Mouse (Mus musculus) left cerebral cortex, adult 18-20 months (tissue): ENCODE data around the gene Pdgfd. TPM values are rescaled to one million over a fixed set of nuclear protein-coding genes. Genes with fewer than 3 reads are reported as not detected.

ENCODE experiments used
- DNase-seq, 2 experiments: peaks; one replicate each; pipeline ENCODE4 v3.0.0; 2021 to 2022; ENCODE audit warnings: low spot score in 2 of 2, mixed read lengths in 1 of 2
- total RNA-seq, 2 experiments: library from RNA; stranded (reverse); gene quantifications; 2 replicates each; pipeline ENCODE4 v1.2.3; 2021

The Pdgfd gene
- total RNA-seq, 2 experiments from 2014 or later = 3.2 to 3.7 TPM

- no peak for DNase-seq
Observed at GRCm38 (mm10) chr9:6304590-6304989, 136.2 kb downstream of the Pdgfd start.

GRCm38 (mm10) chr9:6305847-6306246 lies 137.5 kb downstream of the Pdgfd start:
- DNase-seq = no peak

GRCm38 (mm10) chr9:6317114-6317513 lies 148.7 kb downstream of the Pdgfd start:
- no peak for DNase-seq

GRCm38 (mm10) chr9:6325408-6325807 lies 157.0 kb downstream of the Pdgfd start:
- DNase-seq = no peak

- DNase-seq = no peak
Observed at GRCm38 (mm10) chr9:6333499-6333898, 165.1 kb downstream of the Pdgfd start.

GRCm38 (mm10) chr9:6336236-6336635 lies 167.9 kb downstream of the Pdgfd start:
- DNase-seq = no peak

GRCm38 (mm10) chr9:6337891-6338290 lies 169.5 kb downstream of the Pdgfd start:
- no peak for DNase-seq

GRCm38 (mm10) chr9:6338344-6338743 lies 170.0 kb downstream of the Pdgfd start:
- DNase-seq = no peak

- DNase-seq = no peak
Observed at GRCm38 (mm10) chr9:6339394-6339793, 171.0 kb downstream of the Pdgfd start.

- no peak for DNase-seq
Observed at GRCm38 (mm10) chr9:6340750-6341149, 172.4 kb downstream of the Pdgfd start.

GRCm38 (mm10) chr9:6342854-6343253 lies 174.5 kb downstream of the Pdgfd start:
- DNase-seq = no peak

GRCm38 (mm10) chr9:6344514-6344913 lies 176.1 kb downstream of the Pdgfd start:
- no peak for DNase-seq

- DNase-seq = no peak
Observed at GRCm38 (mm10) chr9:6344924-6345323, 176.5 kb downstream of the Pdgfd start.

GRCm38 (mm10) chr9:6345366-6345765 lies 177.0 kb downstream of the Pdgfd start:
- DNase-seq = no peak

GRCm38 (mm10) chr9:6353257-6353960 lies 185.0 kb downstream of the Pdgfd start:
- DNase-seq = no peak

GRCm38 (mm10) chr9:6360795-6361194 lies 192.4 kb downstream of the Pdgfd start:
- no peak for DNase-seq

GRCm38 (mm10) chr9:6366550-6366949 lies 198.2 kb downstream of the Pdgfd start:
- DNase-seq = no peak

- DNase-seq = no peak
Observed at GRCm38 (mm10) chr9:6401764-6402163, 233.4 kb downstream of the Pdgfd start.

- DNase-seq = no peak
Observed at GRCm38 (mm10) chr9:6406535-6406934, 238.2 kb downstream of the Pdgfd start.

- DNase-seq = no peak
Observed at GRCm38 (mm10) chr9:6407972-6408371, 239.6 kb downstream of the Pdgfd start.

GRCm38 (mm10) chr9:6424606-6425005 lies 256.2 kb downstream of the Pdgfd start:
- no peak for DNase-seq
